Mouse (Mus musculus): ENCODE measurements around the gene Piwil4. TPM values are rescaled to one million over a fixed set of nuclear protein-coding genes. Genes with fewer than 3 reads are reported as not detected.

Gene Piwil4
- total and polyA plus RNA-seq, 3 experiments, result 24.8 to 31.7 TPM; not detected in 1

GRCm38 (mm10) chr9:14647849-14648248, 92.7 kb downstream of the Piwil4 start:
- TF ChIP-seq ETS1 (IDR thresholded peaks at IDR 0.05; ENCODE audit: low read depth, low read length) (no peak), MAX (IDR thresholded peaks at IDR 0.05; ENCODE audit: low read length) (no peak), ZKSCAN1 (IDR thresholded peaks at IDR 0.05; ENCODE audit: low read depth, low read length) (no peak)
- no peak overlapping the region for H3K27ac ChIP-seq (ENCODE audit: control insufficient read depth, low read depth, low read length)
- H3K27me3 ChIP-seq (ENCODE audit: control insufficient read depth in 1 of 2, insufficient read depth in 2 of 2, low read length in 2 of 2), result peaks cover 36 to 62% of the 10 kb centered on the region in 2 experiments
- H3K4me1 ChIP-seq (ENCODE audit: control insufficient read depth in 1 of 2, insufficient read depth in 2 of 2, low read length in 2 of 2), result no peaks in the 10 kb centered on the region
- no peak overlapping the region for H3K9ac ChIP-seq (ENCODE audit: control insufficient read depth, low read depth, low read length, poor library complexity, severe bottlenecking)
- no peaks in the 10 kb centered on the region for H3K79me2 ChIP-seq (ENCODE audit: control insufficient read depth, insufficient read depth, low read length, poor library complexity)
- H3K4me3 ChIP-seq (ENCODE audit: control insufficient read depth in 1 of 2, insufficient read depth in 1 of 2, low read depth in 2 of 2, low read length in 2 of 2), result no peak overlapping the region
- H3K36me3 ChIP-seq (ENCODE audit: control insufficient read depth in 1 of 2, insufficient read depth in 2 of 2, low read length in 2 of 2), result no peaks in the 10 kb centered on the region
- H3K9me3 ChIP-seq (replicated peaks; ENCODE audit: insufficient read depth, low read length), result no peaks in the 10 kb centered on the region
- no peak for DNase-seq (ENCODE audit: low read depth, low spot score)

- H3K27me3 ChIP-seq (ENCODE audit: control insufficient read depth in 1 of 2, insufficient read depth in 2 of 2, low read length in 2 of 2), result peaks cover 33 to 52% of the 10 kb centered on the region in 2 experiments
- no peaks in the 10 kb centered on the region for H3K36me3 ChIP-seq (ENCODE audit: control insufficient read depth in 1 of 2, insufficient read depth in 2 of 2, low read length in 2 of 2)
- H3K79me2 ChIP-seq (ENCODE audit: control insufficient read depth, insufficient read depth, low read length, poor library complexity), result no peaks in the 10 kb centered on the region
- DNase-seq (ENCODE audit: low read depth, low spot score), result no peak
- no peak overlapping the region for H3K4me3 ChIP-seq (ENCODE audit: control insufficient read depth in 1 of 2, insufficient read depth in 1 of 2, low read depth in 2 of 2, low read length in 2 of 2)
- no peak overlapping the region for H3K27ac ChIP-seq (ENCODE audit: control insufficient read depth, low read depth, low read length)
- H3K9me3 ChIP-seq (replicated peaks; ENCODE audit: insufficient read depth, low read length), result no peaks in the 10 kb centered on the region
- H3K4me1 ChIP-seq (ENCODE audit: control insufficient read depth in 1 of 2, insufficient read depth in 2 of 2, low read length in 2 of 2), result peaks cover 0 to 8% of the 10 kb centered on the region in 2 experiments; a peak in 1 of 4 replicates
- TF ChIP-seq NELFE (IDR thresholded peaks at IDR 0.05; ENCODE audit: low read depth, low read length) (no peak), MYC (IDR thresholded peaks at IDR 0.05; ENCODE audit: low read depth, low read length) (no peak), USF2 (IDR thresholded peaks at IDR 0.05; ENCODE audit: borderline replicate concordance in 1 of 2, insufficient read depth in 1 of 2, low read depth in 1 of 2, low read length in 2 of 2) (no peak), POLR2AphosphoS2 (IDR thresholded peaks at IDR 0.05; ENCODE audit: low read length) (no peak), ELF1 (IDR thresholded peaks at IDR 0.05; ENCODE audit: low read depth, low read length) (no peak), TCF12 (IDR thresholded peaks at IDR 0.05; ENCODE audit: low read depth, low read length) (no peak), CTCF (IDR thresholded peaks at IDR 0.05 in 2 of 3, conservative IDR thresholded peaks at IDR 0.05 in 1 of 3; ENCODE audit: control insufficient read depth in 1 of 3, insufficient read depth in 1 of 3, low read depth in 2 of 3, low read length in 3 of 3, poor library complexity in 1 of 3, severe bottlenecking in 1 of 3) (no peak), BHLHE40 (IDR thresholded peaks at IDR 0.05; ENCODE audit: borderline replicate concordance, low read depth, low read length) (no peak), EP300 (IDR thresholded peaks at IDR 0.05; ENCODE audit: low read depth in 1 of 2, low read length in 2 of 2) (no peak)
- no peak overlapping the region for H3K9ac ChIP-seq (ENCODE audit: control insufficient read depth, low read depth, low read length, poor library complexity, severe bottlenecking)
Observed at GRCm38 (mm10) chr9:14646641-14647040, 93.9 kb downstream of the Piwil4 start.

Other genes starting within 250 kb of the Piwil4 start
- 0.56 and 0.58 TPM in 2 replicates for gene Kdm4d, start 240.3 kb downstream of the Piwil4 start, total RNA-seq (2012; rRNA removed)
- under 1 TPM in 1 of 2 experiments, not detected in 1; 0.40 TPM for gene Kdm4d, start 240.3 kb downstream of the Piwil4 start, polyA plus RNA-seq (2012; ENCODE audit: insufficient read depth in 1 of 2, insufficient read length in 2 of 2, low read depth in 1 of 2, low replicate concordance in 2 of 2, missing spikeins in 1 of 2)
- gene Cwc15, start 240.1 kb downstream of the Piwil4 start, total RNA-seq (2012; rRNA removed), result 326 and 331 TPM in 2 replicates
- 100 to 1,000 TPM; 196 to 562 TPM for gene Cwc15, start 240.1 kb downstream of the Piwil4 start, polyA plus RNA-seq (2012; ENCODE audit: insufficient read depth in 1 of 2, insufficient read length in 2 of 2, low read depth in 1 of 2, low replicate concordance in 2 of 2, missing spikeins in 1 of 2)
- gene Amotl1, start 95.7 kb downstream of the Piwil4 start, total RNA-seq (2012; rRNA removed), result 9.1 and 9.3 TPM in 2 replicates
- 1 to 10 TPM in 1 of 2 experiments, not detected in 1; 7.4 TPM for gene Amotl1, start 95.7 kb downstream of the Piwil4 start, polyA plus RNA-seq (2012; ENCODE audit: insufficient read depth in 1 of 2, insufficient read length in 2 of 2, low read depth in 1 of 2, low replicate concordance in 2 of 2, missing spikeins in 1 of 2)
- 7.2 and 8.7 TPM in 2 replicates for gene Fut4, start 11.7 kb upstream of the Piwil4 start, total RNA-seq (2012; rRNA removed)
- gene Fut4, start 11.7 kb upstream of the Piwil4 start, polyA plus RNA-seq (2012; ENCODE audit: insufficient read depth in 1 of 2, insufficient read length in 2 of 2, low read depth in 1 of 2, low replicate concordance in 2 of 2, missing spikeins in 1 of 2), result 10 to 100 TPM in 1 of 2 experiments, not detected in 1; 11.2 TPM
- gene 1700012B09Rik, start 30.3 kb upstream of the Piwil4 start, total RNA-seq (2012; rRNA removed), result not detected in 2 replicates
- gene 1700012B09Rik, start 30.3 kb upstream of the Piwil4 start, polyA plus RNA-seq (2012; ENCODE audit: insufficient read depth in 1 of 2, insufficient read length in 2 of 2, low read depth in 1 of 2, low replicate concordance in 2 of 2, missing spikeins in 1 of 2), result not detected
- 113 and 123 TPM in 2 replicates for gene Mre11a, start 43.9 kb upstream of the Piwil4 start, total RNA-seq (2012; rRNA removed)
- gene Mre11a, start 43.9 kb upstream of the Piwil4 start, polyA plus RNA-seq (2012; ENCODE audit: insufficient read depth in 1 of 2, insufficient read length in 2 of 2, low read depth in 1 of 2, low replicate concordance in 2 of 2, missing spikeins in 1 of 2), result 100 to 1,000 TPM in 1 of 2 experiments, 10 to 100 TPM in 1; 88.1 to 288 TPM
- 96.4 and 108 TPM in 2 replicates for gene Ankrd49, start 44.1 kb upstream of the Piwil4 start, total RNA-seq (2012; rRNA removed)
- gene Ankrd49, start 44.1 kb upstream of the Piwil4 start, polyA plus RNA-seq (2012; ENCODE audit: insufficient read depth in 1 of 2, insufficient read length in 2 of 2, low read depth in 1 of 2, low replicate concordance in 2 of 2, missing spikeins in 1 of 2), result 100 to 1,000 TPM; 108 to 139 TPM
- gene Gpr83, start 119.5 kb upstream of the Piwil4 start, total RNA-seq (2012; rRNA removed), result 0.04 TPM in 1 of 2 replicates, not detected in the other
- gene Gpr83, start 119.5 kb upstream of the Piwil4 start, polyA plus RNA-seq (2012; ENCODE audit: insufficient read depth in 1 of 2, insufficient read length in 2 of 2, low read depth in 1 of 2, low replicate concordance in 2 of 2, missing spikeins in 1 of 2), result not detected
- not detected in 2 replicates for gene Izumo1r, start 163.2 kb upstream of the Piwil4 start, total RNA-seq (2012; rRNA removed)
- not detected for gene Izumo1r, start 163.2 kb upstream of the Piwil4 start, polyA plus RNA-seq (2012; ENCODE audit: insufficient read depth in 1 of 2, insufficient read length in 2 of 2, low read depth in 1 of 2, low replicate concordance in 2 of 2, missing spikeins in 1 of 2)

Measured in MEL (cell line).